Mouse (Mus musculus): ENCODE measurements around the gene Cilp2.

GRCm38 (mm10) chr8:69860807-69861206, 26.7 kb downstream of the Cilp2 start:
- TF ChIP-seq CTCF (IDR thresholded peaks at IDR 0.05; ENCODE audit: insufficient read depth, low read depth, low read length) (no peak), POLR2A (IDR thresholded peaks at IDR 0.05; ENCODE audit: insufficient read depth, low read depth, low read length) (no peak)

Data from olfactory bulb, adult 2 months (tissue).